Mouse (Mus musculus) cerebellum, adult 2 months (tissue): ENCODE results near the gene BC030867. TPM values are rescaled to one million over a fixed set of nuclear protein-coding genes. Genes with fewer than 3 reads are reported as not detected.
A peak's percentile ranks its signal among the peaks of the same experiment; 100 is the strongest.

Source experiments
- DNase-seq, 2 experiments: peaks; one replicate each; pipeline ENCODE4 v3.0.0; 2021
- H3K27ac ChIP-seq: fragments of 200-500 bp; 2 replicates; pipeline ENCODE4 v1.5.1; 2012; ENCODE audit warnings: low read length, control low read depth, inconsistent platforms; ENCODE audit not compliant: insufficient read depth
- H3K27me3 ChIP-seq: fragments of 200-500 bp; 2 replicates; pipeline ENCODE4 v1.6.1; 2012; ENCODE audit warnings: inconsistent platforms, mild to moderate bottlenecking, low read length, moderate library complexity; ENCODE audit not compliant: control insufficient read depth, insufficient read depth
- H3K4me1 ChIP-seq: fragments of 200-500 bp; 2 replicates; pipeline ENCODE4 v1.6.1; 2011; ENCODE audit warnings: low read length; ENCODE audit not compliant: control insufficient read depth, insufficient read depth
- H3K4me3 ChIP-seq: fragments of 200-500 bp; replicated peaks from 2 replicates; pipeline ENCODE3; 2011; ENCODE audit warnings: mild to moderate bottlenecking, low read depth, low read length, control low read depth; ENCODE audit not compliant: insufficient read depth
- CTCF ChIP-seq: fragments of 200-500 bp; IDR thresholded peaks from 2 replicates; pipeline ENCODE4 v1.5.1; 2011; ENCODE audit warnings: low read depth, mild to moderate bottlenecking, control low read depth, low read length, moderate library complexity, borderline replicate concordance; ENCODE audit not compliant: insufficient read depth
- POLR2A ChIP-seq: fragments of 200-500 bp; IDR thresholded peaks from 2 replicates; pipeline ENCODE4 v1.6.1; 2011; ENCODE audit warnings: low read length, control low read depth, borderline replicate concordance; ENCODE audit not compliant: insufficient read depth
- WGBS: fragments of 180-500 bp; shearing (Covaris S2); methylation state at CpG from one replicate; pipeline ENCODE4 v1.1.7; 2018; 5-methylcytosine and 5-hydroxymethylcytosine counted together
- polyA plus RNA-seq: library from polyadenylated mRNA; depleted of rRNA; stranded (reverse); fragments of >200 nt; gene quantifications from 2 replicates; pipeline ENCODE4 v1.2.3, GENCODE M21; 2012

The BC030867 gene
- polyA plus RNA-seq, 1 experiment = 2.2 TPM

- Histone ChIP-seq H3K27ac (no peak overlapping the region), H3K4me1 (peaks cover 63% of the 10 kb centered on the region), H3K4me3 (no peak overlapping the region), H3K27me3 (no peaks in the 10 kb centered on the region)
- 25% methylated on average over 3 of the region's 3 CpGs for WGBS
- no peak for DNase-seq
- no peak for TF ChIP-seq CTCF
- no peak for TF ChIP-seq POLR2A
These were observed 38.5 kb upstream of the BC030867 start for GRCm38 (mm10) chr11:102210185-102210584.

- TF ChIP-seq POLR2A (no peak), CTCF (no peak)
- 78% methylated on average over 5 of the region's 5 CpGs for WGBS
- DNase-seq = no peak
These were observed 37.7 kb upstream of the BC030867 start for GRCm38 (mm10) chr11:102211011-102211410.

GRCm38 (mm10) chr11:102211936-102212341, 36.7 kb upstream of the BC030867 start:
- no peak overlapping the region for H3K27ac ChIP-seq

More at GRCm38 (mm10) chr11:102211011-102211410, 37.7 kb upstream of the BC030867 start:
- H3K4me3 ChIP-seq = no peak overlapping the region
- H3K4me1 ChIP-seq = peaks cover 71% of the 10 kb centered on the region
- H3K27me3 ChIP-seq = no peaks in the 10 kb centered on the region
- no peak overlapping the region for H3K27ac ChIP-seq

GRCm38 (mm10) chr11:102214430-102215156, 34.1 kb upstream of the BC030867 start:
- H3K27me3 ChIP-seq = no peaks in the 10 kb centered on the region
- no peak overlapping the region for H3K4me3 ChIP-seq
- H3K27ac ChIP-seq = no peak overlapping the region
- WGBS = 25% methylated on average over 10 of the region's 10 CpGs
- H3K4me1 ChIP-seq = peaks cover 76% of the 10 kb centered on the region
- peak; percentile 58 to 61 for DNase-seq
- TF ChIP-seq POLR2A (no peak), CTCF (no peak)

More at GRCm38 (mm10) chr11:102211936-102212341, 36.7 kb upstream of the BC030867 start:
- peak; percentile 59 to 61 for DNase-seq
- peaks cover 77% of the 10 kb centered on the region for H3K4me1 ChIP-seq
- WGBS = 16% methylated on average over 18 of the region's 18 CpGs
- no peak overlapping the region for H3K4me3 ChIP-seq
- H3K27me3 ChIP-seq = no peaks in the 10 kb centered on the region
- no peak for TF ChIP-seq CTCF

- TF ChIP-seq CTCF = no peak
- TF ChIP-seq POLR2A = no peak
- Histone ChIP-seq H3K27me3 (no peaks in the 10 kb centered on the region), H3K4me3 (peak overlapping the region; percentile 1), H3K27ac (peak overlapping the region; percentile 66; the same call in 1 of the 2 replicates), H3K4me1 (peaks cover 77% of the 10 kb centered on the region)
- DNase-seq = peak in 1 of 2 experiments; percentile 26
- WGBS = 37% methylated on average over 11 of the region's 11 CpGs
These were observed 33.2 kb upstream of the BC030867 start for GRCm38 (mm10) chr11:102215511-102215910.

- DNase-seq = peak; percentile 68 to 88
- peak overlapping the region; percentile 66 for H3K27ac ChIP-seq
- WGBS = 14% methylated on average over 12 of the region's 12 CpGs
- no peaks in the 10 kb centered on the region for H3K27me3 ChIP-seq
- TF ChIP-seq CTCF (no peak), POLR2A (no peak)
- peaks cover 81% of the 10 kb centered on the region for H3K4me1 ChIP-seq
- H3K4me3 ChIP-seq = peak overlapping the region; percentile 28
These were observed 32.4 kb upstream of the BC030867 start for GRCm38 (mm10) chr11:102216056-102216885.

- DNase-seq = peak in 1 of 2 experiments; percentile 52
- H3K27me3 ChIP-seq = no peaks in the 10 kb centered on the region
- no peak for TF ChIP-seq POLR2A
- no peak for TF ChIP-seq CTCF
- WGBS = 14% methylated on average over 5 of the region's 5 CpGs
- H3K4me1 ChIP-seq = peaks cover 81% of the 10 kb centered on the region
- H3K27ac ChIP-seq = peak overlapping the region; percentile 93; the same call in 1 of the 2 replicates
- H3K4me3 ChIP-seq = peak overlapping the region; percentile 9
These were observed 31.8 kb upstream of the BC030867 start for GRCm38 (mm10) chr11:102216886-102217240.
